Mouse (Mus musculus) testis, adult 2 months (tissue): ENCODE measurements around the gene BC004004. TPM values are rescaled to one million over a fixed set of nuclear protein-coding genes. Genes with fewer than 3 reads are reported as not detected.
"Not testable (repeated sequence)": the region's sequence is repeated elsewhere in the genome, so short reads cannot be mapped to it uniquely, and the experiment has no call there.

ENCODE experiments used
- H3K27ac ChIP-seq: fragments of 200-500 bp; 2 replicates; pipeline ENCODE4 v1.5.1; 2012; ENCODE audit warnings: low read depth, low read length; ENCODE audit not compliant: control insufficient read depth, insufficient read depth
- H3K27me3 ChIP-seq: fragments of 200-500 bp; 2 replicates; pipeline ENCODE4 v1.6.1; 2012; ENCODE audit warnings: mild to moderate bottlenecking, low read length, moderate library complexity; ENCODE audit not compliant: control insufficient read depth, insufficient read depth
- H3K36me3 ChIP-seq: fragments of 200-500 bp; 2 replicates; pipeline ENCODE4 v1.6.1; 2012; ENCODE audit warnings: mild to moderate bottlenecking, low read length; ENCODE audit not compliant: control insufficient read depth, insufficient read depth
- H3K4me1 ChIP-seq: fragments of 200-500 bp; 2 replicates; pipeline ENCODE4 v1.6.1; 2012; ENCODE audit warnings: low read length; ENCODE audit not compliant: control insufficient read depth, insufficient read depth
- H3K4me3 ChIP-seq: fragments of 200-500 bp; 2 replicates; pipeline ENCODE4 v1.5.1; 2012; ENCODE audit warnings: low read depth, mild to moderate bottlenecking, low read length, moderate library complexity, mixed read lengths; ENCODE audit not compliant: control insufficient read depth
- CTCF ChIP-seq: fragments of 200-500 bp; IDR thresholded peaks from 2 replicates; pipeline ENCODE4 v1.5.1; 2012; ENCODE audit warnings: low read depth, mild to moderate bottlenecking, inconsistent platforms, low read length, moderate library complexity; ENCODE audit not compliant: control insufficient read depth, insufficient read depth, insufficient replicate concordance
- POLR2A ChIP-seq: fragments of 200-500 bp; IDR thresholded peaks from 2 replicates; pipeline ENCODE4 v1.6.1; 2012; ENCODE audit warnings: low read depth, mild to moderate bottlenecking, inconsistent platforms, low read length, moderate library complexity; ENCODE audit not compliant: control insufficient read depth
- polyA plus RNA-seq: library from polyadenylated mRNA; depleted of rRNA; stranded (reverse); fragments of >200 nt; gene quantifications from 2 replicates; pipeline ENCODE4 v1.2.3, GENCODE M21; 2012

BC004004 gene
- polyA plus RNA-seq, 1 experiment, result 42.5 TPM

DNA sequence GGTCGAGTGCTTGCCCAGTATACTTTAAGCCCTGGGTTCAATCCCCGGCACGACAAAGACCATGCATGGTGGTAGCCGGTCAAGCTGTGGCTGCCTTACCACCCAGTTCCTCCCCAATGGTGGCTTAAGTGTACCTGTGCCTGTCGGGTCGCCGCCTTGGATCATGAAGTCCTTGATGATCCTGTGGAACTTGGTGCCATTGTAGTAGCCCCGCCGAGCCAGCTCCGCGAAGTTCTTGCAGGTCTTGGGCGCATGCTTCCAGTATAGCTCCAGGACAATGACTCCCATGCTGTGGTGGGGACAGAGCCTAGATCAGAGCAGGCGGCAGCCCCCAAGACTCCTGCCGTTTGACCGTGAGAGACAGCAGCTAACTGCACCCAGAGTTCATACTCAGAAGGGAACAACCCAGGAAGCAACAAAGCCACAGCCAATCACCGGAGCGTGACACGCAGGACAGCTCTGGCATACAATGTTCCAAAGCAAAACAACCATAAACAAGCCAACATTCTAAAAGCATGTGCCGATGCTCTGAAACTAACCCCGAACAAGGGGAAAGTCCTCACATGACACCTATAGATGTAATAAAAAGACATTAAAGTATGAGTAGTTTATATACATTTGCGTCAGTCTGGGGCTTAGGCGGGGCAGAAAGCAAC is 6.9 kb upstream of the BC004004 start:
- TF ChIP-seq POLR2A, result no peak
- TF ChIP-seq CTCF, result no peak
- no peaks in the 10 kb centered on the region; the same call in 1 of the 2 replicates for H3K36me3 ChIP-seq
- no peaks in the 10 kb centered on the region for H3K27me3 ChIP-seq
- no peak overlapping the region for H3K4me3 ChIP-seq
- H3K27ac ChIP-seq, result no peak overlapping the region
- peaks cover 6% of the 10 kb centered on the region for H3K4me1 ChIP-seq

DNA sequence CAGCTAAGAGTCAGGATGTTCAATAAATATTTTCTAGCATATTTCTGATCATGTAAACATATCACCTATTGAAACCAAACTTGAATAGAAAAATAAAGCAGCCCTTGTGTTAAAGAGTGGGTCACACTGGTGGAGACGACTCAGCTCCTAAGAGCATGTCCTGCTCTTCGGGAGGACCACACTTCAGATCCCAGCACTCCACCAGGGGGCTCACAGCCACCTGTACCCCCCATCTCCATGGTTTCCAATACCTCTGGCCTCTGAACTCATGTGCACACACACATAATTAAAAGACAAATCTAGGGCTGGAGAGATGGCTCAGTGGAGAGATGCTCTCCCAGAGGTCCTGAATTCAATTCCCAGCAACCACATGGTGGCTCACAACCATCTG is 6.3 kb upstream of the BC004004 start:
- no peaks in the 10 kb centered on the region; the same call in 1 of the 2 replicates for H3K36me3 ChIP-seq
- no peak overlapping the region for H3K4me3 ChIP-seq
- H3K4me1 ChIP-seq, result peaks cover 6% of the 10 kb centered on the region
- no peak overlapping the region for H3K27ac ChIP-seq
- no peaks in the 10 kb centered on the region for H3K27me3 ChIP-seq
- TF ChIP-seq CTCF, result no peak
- TF ChIP-seq POLR2A, result no peak

DNA sequence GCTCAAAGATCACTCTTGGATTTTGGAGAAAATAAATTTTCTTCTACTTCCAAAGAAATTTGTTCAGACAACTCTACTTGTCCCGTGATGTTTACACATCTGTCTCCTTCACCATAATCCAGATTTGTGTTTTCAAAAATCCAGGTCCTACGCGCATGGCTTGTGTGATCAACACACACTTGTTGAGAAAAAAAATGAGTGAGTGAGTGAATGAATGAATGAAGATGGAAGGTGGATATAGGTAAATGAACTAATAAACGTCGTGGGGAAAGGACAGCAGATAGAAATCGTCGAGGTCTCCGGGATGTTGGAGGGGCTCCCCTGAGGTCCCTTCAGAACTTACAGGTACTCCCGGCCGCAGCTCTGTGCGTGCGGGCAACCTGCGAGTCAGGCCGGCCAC is 5.2 kb upstream of the BC004004 start:
- peak overlapping the region; percentile 89 for H3K27ac ChIP-seq
- peaks cover 7% of the 10 kb centered on the region for H3K4me1 ChIP-seq
- no peak for TF ChIP-seq CTCF
- no peak for TF ChIP-seq POLR2A
- H3K4me3 ChIP-seq, result peak overlapping the region; percentile 97
- no peaks in the 10 kb centered on the region for H3K27me3 ChIP-seq
- H3K36me3 ChIP-seq, result no peaks in the 10 kb centered on the region

DNA sequence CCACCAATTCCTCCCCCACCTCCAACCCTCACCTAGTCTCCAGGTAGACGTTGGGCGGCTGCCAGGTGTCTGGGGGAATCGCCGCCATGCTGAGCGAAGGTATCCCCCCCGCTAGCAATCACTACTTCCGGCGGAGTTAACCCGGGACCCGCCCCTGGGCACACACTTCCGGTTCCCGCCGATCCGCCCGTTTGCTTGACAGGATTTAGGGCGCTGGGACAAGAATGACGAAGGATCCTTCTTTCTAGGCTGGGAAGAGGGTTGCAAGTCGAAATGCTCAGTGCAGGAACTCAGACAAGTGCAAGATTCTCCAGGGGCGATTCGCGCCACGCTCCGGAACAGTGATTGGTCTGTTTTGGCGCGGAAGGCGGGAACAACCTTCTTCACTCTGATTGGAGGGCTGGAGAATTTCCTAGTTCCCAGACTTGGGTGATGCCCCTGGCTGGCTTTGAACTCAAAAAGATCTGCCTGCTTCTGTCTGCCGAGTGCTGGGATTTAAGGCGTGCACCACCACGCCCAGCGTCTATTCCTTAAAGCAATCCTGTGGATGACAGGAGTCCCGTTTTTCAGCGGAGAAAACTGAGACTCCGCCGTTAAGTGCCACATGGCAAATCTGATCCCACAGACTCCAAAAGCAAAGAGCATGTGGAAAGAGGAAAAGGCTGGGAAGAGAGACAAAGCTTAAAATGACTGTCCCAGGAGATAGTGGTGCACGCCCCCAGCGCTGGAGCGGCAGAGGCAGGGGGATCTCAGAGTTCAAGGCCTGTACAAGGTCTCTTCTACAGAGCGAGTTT is 4.6 kb upstream of the BC004004 start, which contains the start of gene Ppil1:
Gene Ppil1, minus strand, starts transcription at position 347 of the 794 bp plus-strand sequence.
- peak within 1 kb of the TSS; percentile 97 for H3K4me3 ChIP-seq
- peak; percentile 64 for TF ChIP-seq POLR2A
- no peak for TF ChIP-seq CTCF
- H3K4me1 ChIP-seq, result peaks cover 7% of the 10 kb centered on the region
- H3K27ac ChIP-seq, result peak within 1 kb of the TSS; percentile 89
- H3K27me3 ChIP-seq, result no peaks in the 10 kb centered on the region
- H3K36me3 ChIP-seq, result no peaks in the 10 kb centered on the region

DNA sequence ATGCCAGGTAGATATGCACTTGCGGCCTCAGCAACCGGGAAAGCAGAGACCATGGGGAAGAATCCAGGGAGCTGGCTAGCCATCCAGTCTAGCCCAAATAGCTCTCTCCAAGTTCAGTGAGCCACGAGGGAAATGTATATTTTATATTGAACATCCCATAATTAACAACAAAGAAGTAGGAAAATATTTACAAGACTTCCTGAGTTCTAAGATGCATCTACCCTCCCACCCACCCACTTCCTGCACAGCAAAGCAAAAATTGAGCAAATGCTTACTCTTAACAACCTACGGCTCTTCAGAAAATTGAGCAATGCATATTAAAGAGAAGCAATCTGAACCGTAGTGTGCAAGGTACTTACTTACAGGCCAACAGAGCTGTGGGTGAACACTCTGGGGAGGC is 3.8 kb upstream of the BC004004 start:
- peak overlapping the region; percentile 89 for H3K27ac ChIP-seq

DNA sequence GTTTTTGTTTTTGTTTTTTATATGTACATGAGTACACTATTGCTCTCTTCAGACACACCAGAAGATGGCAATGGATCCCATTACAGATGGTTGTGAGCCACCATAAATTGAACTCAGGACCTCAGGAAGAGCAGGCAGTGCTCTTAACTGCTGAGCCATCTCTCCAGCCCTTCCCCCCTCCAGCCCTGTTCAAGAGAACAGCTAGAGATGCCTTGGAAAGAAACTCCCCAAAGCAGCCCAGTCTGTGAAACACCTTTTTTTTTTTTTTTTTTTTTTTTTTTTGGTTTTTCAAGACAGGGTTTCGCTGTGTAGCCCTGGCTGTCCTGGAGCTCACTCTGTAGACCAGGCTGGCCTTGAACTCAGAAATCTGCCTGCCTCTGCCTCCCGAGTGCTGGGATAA is 1.5 kb upstream of the BC004004 start:
- not testable (repeated sequence) for H3K36me3 ChIP-seq, H3K4me1 ChIP-seq, H3K27me3 ChIP-seq, H3K27ac ChIP-seq, H3K4me3 ChIP-seq

More for the DNA sequence above, 3.8 kb upstream of the BC004004 start:
- TF ChIP-seq CTCF (no peak), POLR2A (no peak)
- Histone ChIP-seq H3K27me3 (no peaks in the 10 kb centered on the region), H3K4me3 (no peak overlapping the region), H3K4me1 (peaks cover 7% of the 10 kb centered on the region), H3K36me3 (no peaks in the 10 kb centered on the region)

DNA sequence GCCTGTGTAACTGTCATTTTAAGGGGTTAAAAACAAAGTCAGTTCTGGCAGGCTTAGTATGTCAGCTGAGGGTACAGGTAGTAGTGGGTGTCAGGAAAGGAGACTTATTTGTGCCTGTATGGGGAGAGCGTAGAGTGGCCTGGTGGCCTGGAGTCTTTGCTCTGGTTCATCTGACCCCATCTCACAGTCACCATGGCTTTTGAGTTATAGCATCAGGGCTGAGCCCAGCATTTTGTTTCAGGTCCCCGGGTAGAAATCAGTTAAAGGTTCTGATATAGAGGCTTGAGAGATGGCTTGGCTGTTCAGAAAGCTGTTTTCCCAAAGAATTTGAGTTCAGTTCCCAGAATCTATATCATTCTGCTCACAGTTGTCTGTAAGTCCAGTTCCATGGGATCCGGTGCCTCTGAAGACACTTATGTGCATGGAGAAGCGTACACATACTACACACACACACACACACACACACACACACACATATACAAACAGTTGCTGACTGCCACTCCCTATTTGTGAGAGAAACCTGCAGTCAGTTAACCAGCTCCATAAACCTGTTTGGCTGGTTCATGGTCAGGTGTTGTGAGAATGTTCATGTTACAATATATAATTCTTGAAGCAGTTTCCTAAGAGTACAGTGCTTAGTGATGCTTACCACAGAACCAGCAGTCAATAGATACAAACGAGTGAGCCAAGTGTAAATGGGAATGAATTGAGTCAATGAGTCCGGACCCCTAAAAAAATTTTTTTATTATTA is 482 bp upstream of the BC004004 start:
- Histone ChIP-seq H3K27me3 (no peaks in the 10 kb centered on the region), H3K27ac (no peak overlapping the region), H3K36me3 (no peaks in the 10 kb centered on the region), H3K4me3 (no peak overlapping the region), H3K4me1 (peaks cover 7% of the 10 kb centered on the region)
- TF ChIP-seq POLR2A (no peak), CTCF (no peak)
